Mouse (Mus musculus) adrenal gland, postnatal 10 days (tissue): ENCODE measurements around the gene Phactr3. TPM values are rescaled to one million over a fixed set of nuclear protein-coding genes. Genes with fewer than 3 reads are reported as not detected.
A peak's percentile ranks its signal among the peaks of the same experiment; 100 is the strongest.
"Not testable (repeated sequence)": the region's sequence is repeated elsewhere in the genome, so short reads cannot be mapped to it uniquely, and the experiment has no call there.

ENCODE experiments used
- DNase-seq: peaks from one replicate; pipeline ENCODE4 v3.0.0; 2021; ENCODE audit warnings: mixed read lengths
- long read RNA-seq, 2 experiments: library from polyadenylated mRNA; stranded (forward); transcript quantifications; one replicate each; pipeline ENCODE4 v2.0.0; 2021
- total RNA-seq, 2 experiments: library from RNA; stranded (reverse); gene quantifications; 2 replicates each; pipeline ENCODE4 v1.2.3; 2021

Phactr3 gene
- 1 to 10 TPM; 3.1 to 3.3 TPM for total RNA-seq
- long read RNA-seq, experiment 1, partial matches to known transcripts: 6 of 8 reads
- long read RNA-seq, experiment 1, other reads (novel, unspliced or antisense): 2 of 8 reads
- long read RNA-seq, experiment 2, partial matches to known transcripts: 4 of 6 reads
- long read RNA-seq, experiment 2, other reads (novel, unspliced or antisense): 1 of 6 reads

DNA sequence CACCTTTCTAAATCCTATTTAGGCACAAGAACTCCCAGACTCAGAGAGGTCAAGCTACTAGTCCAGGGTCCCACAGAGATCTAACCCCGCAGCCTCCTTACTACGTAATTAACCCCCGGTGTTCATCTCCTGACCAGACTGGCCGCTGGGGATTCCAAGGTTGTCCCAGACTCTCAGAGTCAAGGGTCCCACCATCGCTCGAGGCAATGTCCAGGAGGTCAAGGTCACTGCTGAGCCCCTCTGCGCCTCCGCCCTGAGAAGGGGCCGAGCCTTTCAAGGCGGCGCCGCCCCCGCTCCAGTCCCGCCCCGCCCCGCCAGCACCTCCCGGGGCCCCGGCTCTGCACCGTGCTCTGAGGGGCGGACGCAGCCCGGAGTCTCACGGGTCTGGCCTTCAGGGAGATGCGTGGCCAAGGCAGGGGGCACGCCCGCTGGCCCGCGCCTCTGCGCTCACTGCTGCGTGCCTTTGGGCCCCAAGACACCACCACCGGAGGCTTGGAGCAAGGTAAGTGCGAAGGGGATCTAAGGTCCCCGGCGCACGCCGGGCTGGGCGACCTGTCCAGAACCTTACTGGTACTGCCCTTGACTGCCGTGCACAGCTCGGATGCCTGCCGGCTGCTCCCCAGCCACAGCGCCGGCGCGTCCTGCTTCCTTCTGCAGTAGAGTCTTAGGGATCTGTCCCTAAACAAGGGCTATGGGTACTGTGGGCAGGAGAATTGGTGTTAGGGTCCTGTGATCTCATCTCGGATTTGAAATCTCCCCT lies at the start of gene Phactr3:
TSS of gene Phactr3 (plus strand) at position 175 of the 760 bp plus-strand sequence.
- DNase-seq: peak; percentile 18

DNA sequence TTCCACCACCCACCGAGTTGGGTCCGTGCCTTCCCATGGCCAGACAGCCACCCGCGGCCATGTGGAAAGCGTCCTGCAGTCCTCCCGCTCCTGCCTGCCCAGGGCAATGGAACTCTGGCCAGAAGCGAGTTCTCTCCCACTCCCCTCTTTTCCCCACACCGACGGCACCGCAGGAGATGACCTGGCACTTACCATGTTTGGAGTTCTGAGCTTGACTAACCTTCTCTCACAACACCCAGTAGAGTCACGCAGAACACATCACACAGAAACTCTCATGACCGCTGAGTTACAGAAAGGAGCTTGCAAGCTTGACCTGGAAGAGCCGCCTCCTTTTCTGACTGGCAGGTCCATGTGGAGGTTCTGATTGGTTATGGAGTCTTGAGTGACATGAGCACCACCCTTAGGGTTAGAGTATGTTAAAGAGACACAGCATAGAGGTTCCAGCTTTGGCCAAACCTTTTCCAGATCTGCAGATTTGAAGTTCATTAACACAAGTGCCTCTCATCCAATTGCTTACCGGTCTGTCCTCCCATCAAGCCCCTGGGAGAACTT lies 40.5 kb upstream of the Phactr3 start, which contains the start of gene Zfp931:
TSS of gene Zfp931 (minus strand) at position 311 of the 552 bp plus-strand sequence.
- DNase-seq: not testable (repeated sequence)

DNA sequence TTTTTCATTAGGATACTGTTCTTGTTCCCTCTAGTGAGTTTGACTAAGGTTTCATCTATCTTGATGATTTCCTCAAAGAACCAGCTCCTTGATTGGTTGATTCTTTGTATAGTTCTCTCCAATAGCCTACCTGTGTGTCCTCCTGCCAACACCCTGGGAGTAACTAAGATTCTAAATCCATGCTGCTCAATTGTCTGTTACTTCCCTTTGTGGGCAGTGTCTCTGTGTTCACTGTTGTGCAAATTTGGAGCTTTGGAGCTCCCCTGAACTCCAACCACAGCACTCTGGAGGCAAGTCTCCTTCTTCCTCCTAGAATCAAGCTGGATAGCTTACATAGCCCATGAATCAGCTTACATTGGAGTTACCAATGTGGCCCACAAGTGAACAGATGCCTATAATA lies 29.2 kb upstream of the Phactr3 start:
- DNase-seq: no peak

DNA sequence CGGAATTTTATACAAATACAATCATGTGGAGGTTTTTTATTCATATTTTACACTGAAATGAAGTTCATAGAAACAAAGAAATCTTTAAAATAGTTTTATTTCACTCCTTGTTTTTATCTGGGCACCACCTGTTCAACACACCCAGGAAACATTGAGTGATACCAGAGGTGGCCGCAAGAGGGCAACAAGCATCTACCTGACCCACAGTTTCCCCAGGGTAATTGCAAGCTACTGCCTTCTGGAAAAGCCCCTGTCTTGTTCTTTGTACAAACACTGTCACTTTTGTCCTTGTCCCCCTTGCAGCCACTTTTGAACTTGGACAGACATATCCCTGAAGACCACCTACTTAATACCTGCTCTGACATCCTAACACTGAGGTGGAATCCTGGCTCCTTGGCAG lies 20.8 kb upstream of the Phactr3 start:
- DNase-seq: peak; percentile 58

DNA sequence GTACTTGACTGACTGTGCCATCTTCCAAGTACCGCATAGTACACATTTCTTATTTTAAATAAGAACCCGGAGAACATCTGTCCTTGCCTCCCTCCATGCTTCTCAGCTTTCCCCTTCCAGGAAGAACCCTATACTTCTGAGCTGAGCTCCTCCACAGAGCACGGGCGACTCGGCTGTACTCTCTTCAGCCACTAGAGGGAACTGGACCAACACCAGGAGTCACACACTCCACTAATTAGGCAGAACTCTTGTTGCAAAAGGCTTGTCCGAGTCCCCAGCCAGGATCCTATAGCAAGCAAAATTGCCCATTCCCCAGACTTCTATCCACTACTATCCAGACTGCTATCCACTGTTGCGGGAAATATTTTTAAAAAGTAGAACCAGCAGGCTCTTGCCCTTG lies 16.8 kb upstream of the Phactr3 start:
- peak; percentile 68 for DNase-seq

DNA sequence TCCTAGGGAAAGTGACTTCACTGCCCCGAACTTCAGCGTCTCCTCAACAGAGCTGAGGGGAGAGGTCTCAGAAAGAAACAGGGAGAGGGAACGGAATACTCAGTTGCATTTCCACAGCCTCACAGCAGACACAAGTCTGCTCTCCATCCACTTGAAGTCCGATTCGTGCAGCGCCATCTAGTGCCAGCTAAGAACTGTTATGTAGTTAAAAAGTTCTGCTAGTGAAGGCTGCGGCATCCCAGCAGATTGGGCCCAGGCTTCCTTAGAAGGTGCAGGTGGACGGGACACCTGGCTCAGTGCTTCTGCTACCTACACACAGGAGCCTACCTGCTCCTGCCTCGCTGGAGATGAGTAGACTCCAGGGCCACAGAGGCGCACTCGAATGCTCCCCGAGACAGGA lies 829 bp upstream of the Phactr3 start:
- DNase-seq: peak; percentile 52

DNA sequence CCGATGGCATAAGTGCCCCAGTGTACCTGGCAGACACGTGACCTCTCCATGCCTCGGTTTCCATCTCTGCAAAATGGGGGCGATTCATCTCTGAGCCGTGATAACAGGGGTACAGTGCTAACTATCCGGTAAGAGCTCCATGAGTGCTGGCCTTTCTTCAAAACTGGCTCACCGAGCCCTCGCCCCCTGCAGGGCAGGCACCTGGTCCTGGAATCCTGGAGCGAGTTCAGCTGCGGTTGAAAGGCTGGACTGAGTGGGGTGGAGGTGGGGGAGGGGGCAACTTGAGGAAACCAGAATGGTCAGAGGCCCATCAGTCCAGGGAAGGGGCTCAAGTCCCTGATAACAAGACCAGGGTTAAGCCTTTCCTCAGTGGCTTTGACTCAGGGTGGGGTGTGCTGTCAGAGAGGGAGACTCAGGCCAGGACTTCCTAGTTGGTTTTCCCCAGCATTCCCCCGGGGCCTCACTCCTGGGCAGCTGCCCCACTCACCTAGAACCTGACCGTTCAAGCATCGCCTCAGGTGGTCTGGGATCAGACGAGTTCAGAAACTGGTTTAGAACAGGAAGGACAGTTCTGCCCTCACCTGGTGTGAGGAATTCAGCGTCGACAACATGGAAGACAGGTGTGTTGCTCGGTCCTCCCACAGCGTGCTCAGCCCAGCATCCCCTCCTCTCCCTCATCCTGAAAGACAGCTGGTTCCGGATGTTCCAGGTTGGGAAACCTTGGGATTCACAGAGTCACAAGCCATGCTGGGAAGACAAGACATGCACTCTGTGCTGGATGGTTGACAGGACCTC lies 983 bp downstream of the Phactr3 start:
- no peak for DNase-seq

DNA sequence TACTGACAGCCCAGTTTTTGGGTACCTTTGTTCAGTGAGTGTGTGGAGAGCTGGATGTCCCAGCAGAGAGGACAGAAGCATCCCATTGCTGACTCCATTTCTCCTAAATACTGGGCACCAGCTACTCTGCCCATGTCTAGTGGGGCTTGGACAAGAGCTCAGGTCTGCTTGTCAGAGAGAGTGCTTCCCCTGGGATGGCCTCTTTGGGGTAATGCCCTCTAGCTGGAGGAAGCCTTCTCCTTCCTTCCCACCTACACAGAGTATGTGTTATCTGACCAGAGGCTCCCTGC lies 1.5 kb downstream of the Phactr3 start:
- DNase-seq: no peak

DNA sequence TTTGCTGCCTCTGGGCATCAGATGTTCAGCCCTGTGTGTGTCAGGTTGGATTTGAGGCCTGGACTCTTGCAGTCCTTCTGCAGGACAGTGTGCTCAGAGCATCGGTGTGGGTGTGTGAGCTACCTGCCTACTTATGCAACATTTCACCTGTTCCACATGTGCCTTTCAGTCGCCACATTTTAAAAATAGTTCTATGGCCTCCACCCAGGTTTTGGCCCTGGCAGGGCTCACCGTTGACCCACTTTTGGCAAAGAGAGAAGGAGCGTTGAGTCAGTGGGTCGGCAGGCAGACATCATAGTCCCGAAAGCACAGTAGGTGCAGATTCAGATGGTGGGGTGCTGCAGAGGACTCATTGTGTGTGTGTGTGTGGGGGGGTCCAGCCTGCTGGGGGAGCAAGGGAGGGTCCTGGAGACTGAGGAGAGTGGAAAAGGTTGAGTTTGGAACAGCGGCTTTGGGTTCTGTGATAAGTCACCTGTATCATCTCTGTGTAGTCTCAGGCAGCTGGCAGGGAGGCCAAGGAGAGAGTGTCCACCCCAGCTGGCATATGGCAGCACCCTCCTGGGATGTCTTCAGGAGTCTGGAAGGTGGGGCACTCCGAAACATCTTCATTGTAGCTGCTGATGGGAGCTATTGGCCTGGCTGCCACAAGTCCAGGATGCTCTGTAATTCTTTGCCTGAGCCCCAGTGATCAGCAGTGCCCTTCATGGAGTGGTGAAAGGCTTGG lies 2.0 kb downstream of the Phactr3 start:
- DNase-seq: no peak

DNA sequence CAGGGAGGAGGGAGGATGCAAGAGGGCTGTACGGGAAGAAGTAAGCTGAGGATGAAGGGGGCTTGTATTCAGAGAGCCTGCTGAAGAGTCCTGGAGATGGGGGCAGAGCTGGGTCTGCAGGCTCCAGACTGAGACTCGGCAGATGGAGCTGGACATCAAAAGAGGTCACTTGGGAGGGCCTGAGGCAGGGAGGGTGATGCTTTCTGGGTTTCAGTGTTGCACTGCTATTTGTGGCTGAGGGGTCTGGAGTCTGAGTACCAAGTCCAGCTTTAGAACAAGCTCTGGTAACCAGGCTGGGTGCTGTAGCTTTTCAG lies 2.6 kb downstream of the Phactr3 start:
- no peak for DNase-seq

DNA sequence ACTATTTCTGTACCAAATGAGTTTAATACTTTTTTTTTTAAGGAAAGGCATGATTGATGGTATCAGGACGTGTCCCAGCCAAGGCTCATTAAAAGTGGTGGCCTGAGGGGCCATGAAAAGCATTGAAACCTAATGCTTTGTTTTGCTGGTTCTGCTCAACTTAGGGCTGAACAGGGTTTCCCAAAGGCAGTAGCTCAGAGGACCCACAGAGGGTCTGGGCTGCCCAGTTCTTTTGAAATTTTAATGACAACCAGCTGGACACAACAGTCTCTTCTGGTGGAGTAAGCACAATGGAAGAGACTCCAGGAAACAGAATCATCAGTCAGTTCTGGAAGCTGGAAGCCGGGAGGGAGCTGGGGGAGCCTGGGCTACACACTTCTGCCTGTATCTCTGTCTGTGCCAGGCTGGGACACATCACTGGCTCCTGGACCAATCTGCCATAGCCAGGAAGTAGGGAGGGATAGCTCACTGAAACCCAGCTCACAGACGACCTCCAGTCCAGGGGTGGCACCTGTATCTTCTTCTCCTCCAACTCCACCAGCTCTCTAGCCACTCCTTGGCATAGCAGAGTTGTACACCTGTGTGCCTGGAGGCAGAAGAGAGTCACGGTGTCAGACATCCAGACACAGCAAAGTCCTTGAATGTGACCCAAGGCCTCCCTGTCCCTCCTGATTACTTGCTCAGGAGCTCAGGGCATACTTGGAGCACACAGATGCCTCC lies 3.3 kb downstream of the Phactr3 start:
- no peak for DNase-seq

DNA sequence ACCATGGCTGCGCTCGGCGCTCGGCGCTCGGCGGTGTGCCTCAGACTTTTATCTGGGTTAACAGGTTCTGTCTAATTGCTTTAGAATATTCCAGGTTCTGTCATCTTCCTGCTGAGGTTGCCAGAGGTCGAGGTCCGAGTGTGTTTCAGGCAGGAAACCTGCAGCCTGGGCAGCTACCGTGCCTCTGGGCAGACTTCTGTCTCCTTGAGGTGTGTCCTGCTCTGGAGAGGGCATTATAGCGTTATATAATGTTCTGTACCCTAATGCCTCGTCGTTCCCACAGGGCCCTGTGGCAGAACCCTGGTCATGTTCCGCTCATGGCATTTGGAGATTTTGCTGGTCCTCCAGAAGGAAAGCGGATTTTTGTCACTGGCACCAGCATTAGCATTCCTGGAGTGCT lies 4.7 kb downstream of the Phactr3 start:
- no peak for DNase-seq

DNA sequence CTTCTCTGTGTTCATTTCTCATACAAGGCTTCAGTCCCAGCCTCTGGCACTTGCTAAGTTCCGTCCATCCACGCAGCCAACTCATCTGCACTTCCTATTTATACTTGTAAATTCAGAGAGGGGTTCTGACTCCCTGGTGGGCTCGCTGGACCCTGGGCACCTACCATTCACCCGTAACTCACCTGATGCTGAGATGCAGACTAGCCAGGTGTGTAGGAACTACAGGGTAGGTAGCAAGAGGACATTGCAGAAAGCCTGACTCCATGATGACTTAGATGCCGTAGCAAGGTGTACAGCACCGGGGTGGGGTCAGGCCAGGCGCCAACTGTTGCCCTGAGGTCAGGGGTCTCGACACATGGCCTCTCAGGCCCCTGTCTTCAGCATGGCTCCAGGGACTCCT lies 6.7 kb downstream of the Phactr3 start:
- DNase-seq: no peak

DNA sequence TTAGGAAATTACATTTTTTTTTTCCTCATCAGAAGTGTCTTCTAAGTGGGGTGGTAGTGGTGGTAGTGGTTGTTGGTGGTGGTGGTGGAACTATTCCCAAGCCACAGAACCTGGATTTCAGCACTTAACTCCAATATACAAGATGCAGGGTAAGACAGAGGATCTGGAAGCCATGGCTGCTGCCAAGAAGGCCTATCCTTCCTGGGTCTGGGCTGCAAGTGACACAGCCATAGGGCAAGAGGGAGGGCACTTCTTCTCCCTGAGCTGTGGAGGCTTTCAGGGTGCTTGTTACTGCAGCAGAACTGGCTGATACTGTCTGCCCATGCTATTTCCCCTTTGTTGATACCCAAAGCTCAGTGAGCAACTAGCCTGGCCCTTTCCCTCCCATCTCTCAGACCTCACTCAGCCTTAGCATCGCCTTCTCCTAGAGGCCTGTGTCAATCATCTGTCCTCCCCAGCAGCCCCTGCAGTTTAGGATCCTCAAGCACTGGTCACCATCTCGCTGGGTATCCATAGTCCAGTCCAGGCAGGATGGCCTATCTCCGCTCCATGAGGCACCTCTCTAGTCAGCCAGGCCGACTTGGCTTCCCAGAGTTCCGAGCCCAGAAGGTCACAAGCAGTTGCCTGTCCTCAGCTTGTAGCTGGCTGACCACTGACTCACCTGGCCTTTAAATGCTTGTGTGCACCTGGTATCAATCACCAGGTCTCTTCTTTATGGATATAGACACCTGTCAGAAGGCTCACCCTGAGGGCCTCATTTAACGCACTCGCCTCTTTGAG lies 7.5 kb downstream of the Phactr3 start:
- DNase-seq: no peak

DNA sequence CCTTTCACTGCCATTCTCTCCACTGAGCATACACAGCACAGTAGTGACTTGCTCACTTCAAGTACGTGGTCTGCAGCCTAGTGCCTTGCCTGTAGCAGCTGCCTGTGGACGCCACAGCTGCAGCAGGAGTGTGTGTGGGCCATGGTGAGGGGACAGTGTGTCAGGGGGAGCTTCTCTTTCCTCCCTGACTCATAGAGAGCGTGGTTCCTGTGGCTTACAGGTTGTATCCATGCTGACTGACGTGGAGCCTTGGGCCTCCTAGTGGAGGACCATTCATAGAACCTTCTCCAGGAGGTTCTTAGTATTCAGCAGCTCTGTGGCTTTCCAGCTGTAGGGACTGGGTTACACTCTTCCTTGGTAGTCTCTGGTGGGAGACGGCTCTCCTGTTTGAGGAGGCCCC lies 9.8 kb downstream of the Phactr3 start:
- no peak for DNase-seq

DNA sequence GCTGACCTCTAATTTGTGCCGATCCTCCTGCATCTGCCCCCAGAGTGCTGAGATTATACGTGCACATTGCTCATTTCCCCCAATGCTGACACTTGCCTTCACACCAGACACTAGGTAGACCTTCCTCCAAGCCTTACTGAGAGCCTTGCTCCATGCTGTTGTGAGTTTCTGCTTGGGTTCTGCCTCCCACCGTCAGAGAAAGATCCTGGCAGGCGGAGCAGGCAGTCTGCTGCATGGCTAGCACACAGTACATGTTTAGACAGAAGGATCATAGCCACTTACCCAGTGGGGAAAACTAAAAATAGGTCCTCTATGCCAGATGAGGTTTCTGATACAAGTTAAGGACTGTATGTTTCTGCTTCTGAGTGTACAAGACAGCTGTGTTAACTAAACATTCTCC lies 10.4 kb downstream of the Phactr3 start:
- DNase-seq: no peak

DNA sequence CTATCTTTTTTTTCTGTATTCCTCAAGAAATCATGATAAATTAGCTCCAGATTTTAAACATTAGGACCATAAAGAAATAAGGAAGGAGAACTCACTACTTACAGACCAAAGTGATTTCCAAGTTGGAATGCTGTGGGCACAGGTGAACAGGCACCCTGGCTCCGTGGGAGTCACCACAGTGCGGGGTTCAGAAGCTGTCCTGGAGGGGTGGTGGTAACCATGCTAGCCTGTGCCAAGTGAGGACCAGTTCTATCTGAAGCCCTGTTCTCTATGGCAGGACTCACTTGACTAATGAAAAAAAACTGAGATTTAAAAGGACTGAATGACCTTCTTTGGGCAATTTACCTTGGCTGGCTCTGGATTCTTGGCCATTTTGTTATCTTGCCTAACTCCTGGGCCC lies 10.9 kb downstream of the Phactr3 start:
- no peak for DNase-seq

DNA sequence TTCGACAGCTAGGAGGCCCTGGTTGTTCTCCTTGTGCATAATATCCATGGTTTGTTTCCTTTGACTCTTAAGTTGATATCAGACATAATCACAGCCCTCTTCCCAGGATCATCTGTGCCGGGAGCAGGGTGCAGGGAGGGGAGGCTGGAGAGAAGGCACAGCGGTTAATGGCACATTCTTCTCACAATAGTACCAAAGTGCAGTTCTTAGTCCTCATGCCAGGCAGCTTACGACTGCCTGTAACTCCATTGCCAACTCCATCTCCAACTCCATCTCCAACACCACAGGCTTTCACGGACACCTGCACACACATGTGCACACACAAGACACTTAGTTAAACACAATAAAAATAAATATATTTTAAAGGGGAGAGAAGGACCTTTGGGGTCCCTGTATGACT lies 11.8 kb downstream of the Phactr3 start:
- DNase-seq: no peak

DNA sequence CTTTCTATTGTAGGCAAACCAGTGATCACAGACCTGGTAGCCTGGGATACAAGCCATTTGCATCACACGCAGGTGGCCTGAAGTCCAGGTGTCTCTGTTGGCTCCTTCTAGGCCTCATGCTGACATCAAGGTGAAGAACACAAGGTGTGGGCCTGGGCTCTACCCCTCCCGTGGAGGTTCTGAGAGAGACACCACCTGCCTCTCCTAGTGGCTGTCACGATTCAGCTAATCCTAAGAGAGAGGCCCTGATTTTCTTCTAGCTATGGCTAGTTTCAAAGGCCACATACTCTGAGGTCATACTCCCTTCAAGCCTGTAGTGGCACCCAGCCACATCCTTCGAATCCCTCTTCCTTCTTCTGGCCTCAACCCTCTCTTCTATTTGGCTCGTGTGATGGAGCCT lies 12.2 kb downstream of the Phactr3 start:
- DNase-seq: no peak

DNA sequence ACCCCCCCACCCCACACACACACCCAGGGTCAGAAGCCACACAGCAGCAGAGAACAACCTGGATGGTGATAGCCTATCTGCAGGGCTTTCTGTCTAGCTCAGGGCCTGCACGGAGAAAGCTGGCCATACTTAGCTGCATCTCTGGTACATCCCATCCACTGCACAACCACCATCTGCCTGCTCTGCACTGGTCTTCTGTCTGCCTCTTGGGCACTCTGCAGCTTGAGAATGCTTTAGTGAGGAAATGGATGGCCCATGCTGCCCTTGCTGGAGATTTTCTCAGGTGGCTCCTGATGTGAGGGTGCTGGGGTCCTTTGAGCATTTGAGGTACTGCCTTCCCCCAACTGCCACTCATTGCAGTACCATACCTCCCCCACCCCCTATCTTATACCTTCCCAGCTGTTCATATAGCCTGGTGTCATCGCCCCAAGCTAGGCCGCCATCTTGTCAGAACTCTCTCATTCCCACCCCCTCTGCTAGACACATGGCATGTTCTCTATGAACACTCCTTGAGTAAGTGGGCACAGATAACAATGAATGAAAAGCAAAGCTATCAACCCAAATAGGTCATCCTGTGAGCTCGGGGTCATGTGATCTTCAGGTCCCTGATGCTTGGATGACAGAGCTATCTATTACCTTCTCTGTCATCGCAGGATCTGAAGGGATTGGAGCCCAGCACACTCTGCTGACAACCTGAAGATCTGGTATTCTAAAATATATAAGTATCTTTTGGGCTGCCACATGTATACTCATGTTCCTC lies 13.0 kb downstream of the Phactr3 start:
- no peak for DNase-seq
